Mouse (Mus musculus): ENCODE data around the gene Apol6.

DNA sequence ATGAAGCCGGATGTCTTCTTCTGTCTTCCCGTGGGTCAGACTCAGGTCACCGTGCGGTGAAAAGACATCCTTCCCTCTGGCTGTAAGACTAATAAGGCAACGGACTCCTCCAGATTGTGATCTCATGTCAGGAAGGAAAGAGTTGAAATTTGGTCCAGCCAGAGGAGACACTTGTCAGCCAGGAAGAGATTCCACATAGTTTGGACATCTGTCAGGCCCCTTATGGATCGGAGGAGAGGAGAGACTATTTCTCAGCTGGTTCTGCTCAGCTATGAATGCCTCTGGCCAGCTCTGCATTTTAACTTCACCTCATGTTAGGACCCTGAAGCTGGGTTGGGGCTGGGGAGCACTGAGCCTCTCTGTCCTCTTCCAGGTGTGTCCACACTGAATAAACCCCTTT, 30.1 kb upstream of the Apol6 start:
- TF ChIP-seq POLR2A (IDR thresholded peaks at IDR 0.05; ENCODE audit: low read depth, low read length): no peak
- TF ChIP-seq CTCF (IDR thresholded peaks at IDR 0.05; ENCODE audit: extremely low read depth, insufficient read length, insufficient replicate concordance, low read depth, low read length): no peak

Data from small intestine, adult 2 months (tissue).